Mouse (Mus musculus) neural tube, embryonic 15.5 days (tissue): ENCODE measurements around the gene Agps. TPM values are rescaled to one million over a fixed set of nuclear protein-coding genes. Genes with fewer than 3 reads are reported as not detected.
A peak's percentile ranks its signal among the peaks of the same experiment; 100 is the strongest.
"Not testable (repeated sequence)": the region's sequence is repeated elsewhere in the genome, so short reads cannot be mapped to it uniquely, and the experiment has no call there.

Experiments used
- ATAC-seq: fragments of 200-750 bp; cut with Nextera tagmentation; 2 replicates; pipeline ENCODE4 v1.8.0; 2017; ENCODE audit warnings: mild to moderate bottlenecking, moderate TSS enrichment, moderate library complexity; ENCODE audit not compliant: low FRiP score
- H3K27ac ChIP-seq: fragments of 300-500 bp; sonication (generic); replicated peaks from 2 replicates; pipeline ENCODE4 v1.5.1; 2015; ENCODE audit warnings: mild to moderate bottlenecking, inconsistent platforms
- H3K27me3 ChIP-seq: fragments of 300-500 bp; sonication (generic); replicated peaks from 2 replicates; pipeline ENCODE4 v1.6.1; 2015; ENCODE audit warnings: inconsistent platforms
- H3K36me3 ChIP-seq: fragments of 300-500 bp; sonication (generic); 2 replicates; pipeline ENCODE4 v1.6.1; 2015; ENCODE audit warnings: inconsistent platforms
- H3K4me1 ChIP-seq: fragments of 300-500 bp; sonication (generic); 2 replicates; pipeline ENCODE4 v1.6.1; 2015; ENCODE audit warnings: inconsistent platforms
- H3K4me2 ChIP-seq: fragments of 300-500 bp; sonication (generic); 2 replicates; pipeline ENCODE4 v1.6.1; 2015; ENCODE audit warnings: inconsistent platforms, mild to moderate bottlenecking, moderate library complexity
- H3K4me3 ChIP-seq: fragments of 300-500 bp; sonication (generic); replicated peaks from 2 replicates; pipeline ENCODE4 v1.5.1; 2015; ENCODE audit warnings: mild to moderate bottlenecking, inconsistent platforms
- H3K9ac ChIP-seq: fragments of 300-500 bp; sonication (generic); replicated peaks from 2 replicates; pipeline ENCODE4 v1.6.1; 2015; ENCODE audit warnings: mild to moderate bottlenecking, inconsistent platforms
- H3K9me3 ChIP-seq: fragments of 300-500 bp; sonication (generic); replicated peaks from 2 replicates; pipeline ENCODE4 v1.6.1; 2016; ENCODE audit warnings: inconsistent platforms
- WGBS: fragments of 180-500 bp; shearing (Covaris S2); methylation state at CpG from one replicate; pipeline ENCODE4 v1.1.7; 2015; ENCODE audit warnings: mixed read lengths; 5-methylcytosine and 5-hydroxymethylcytosine counted together
- polyA plus RNA-seq: library from polyadenylated mRNA; unstranded; fragments of >200 nt; fragmentation: Nextera tagmentation; extraction: Ambion mirVana; gene quantifications from 2 replicates; pipeline ENCODE4 v1.2.1, GENCODE M21; 2015

The Agps gene
- polyA plus RNA-seq, 1 experiment from 2014 or later = 29.0 TPM

DNA sequence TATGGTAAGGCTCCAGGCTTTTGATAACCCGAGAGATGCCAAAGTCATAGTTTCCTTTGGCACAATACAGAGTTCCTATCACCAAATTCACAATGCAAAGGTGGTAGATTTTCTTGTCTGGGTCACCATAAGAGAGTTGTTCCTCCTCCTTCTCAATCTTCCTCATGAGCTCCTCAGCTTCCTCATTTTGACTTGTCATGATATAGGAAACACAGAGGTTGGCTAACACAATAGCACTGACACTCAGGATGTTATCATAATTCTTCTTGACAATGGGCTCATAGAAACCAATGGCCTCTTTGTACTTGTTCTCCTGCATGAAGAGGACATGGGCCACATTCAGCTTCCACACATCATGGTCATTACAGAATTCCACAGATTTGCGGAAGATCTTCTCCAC lies 104.7 kb downstream of the Agps start:
- H3K4me1 ChIP-seq = peaks cover 11% of the 10 kb centered on the region; the same call in 1 of the 2 replicates
- H3K9ac ChIP-seq, H3K4me3 ChIP-seq, ATAC-seq, H3K27ac ChIP-seq, H3K36me3 ChIP-seq, H3K4me2 ChIP-seq, H3K27me3 ChIP-seq, H3K9me3 ChIP-seq: not testable (repeated sequence)
- 98% methylated on average over 2 of the region's 2 CpGs for WGBS

DNA sequence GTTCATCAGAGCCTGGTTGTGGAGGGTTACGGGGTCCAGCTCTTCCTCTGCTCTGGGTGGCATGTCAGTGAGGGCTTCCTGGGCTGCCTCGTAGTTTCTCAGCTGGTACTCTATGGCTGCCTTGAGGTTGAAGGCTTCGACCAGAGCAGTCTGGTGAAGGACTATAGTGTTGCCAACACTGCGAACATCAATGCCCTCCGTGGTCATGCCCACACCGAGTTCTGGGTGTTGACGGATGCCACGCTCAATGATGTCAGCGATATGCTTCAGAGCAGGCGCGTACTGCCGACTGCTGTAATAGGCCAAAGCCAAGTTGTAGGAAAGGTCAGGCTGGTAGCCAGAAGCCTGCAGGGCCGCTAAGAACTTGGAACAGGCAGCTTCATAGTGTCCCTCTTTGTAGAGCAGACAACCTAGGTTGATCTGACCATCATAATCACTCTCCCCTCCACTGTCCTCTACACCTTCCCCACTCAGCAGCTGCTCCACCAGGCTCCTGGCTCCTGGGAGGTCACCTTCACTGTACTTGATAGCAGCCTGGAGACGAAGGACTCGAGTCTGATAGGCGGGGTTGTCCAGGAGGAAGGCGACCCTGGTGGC lies 105.6 kb downstream of the Agps start:
- Histone ChIP-seq H3K9ac (peak overlapping the region; percentile 59; the same call in 1 of the 2 replicates), H3K4me1 (peaks cover 11% of the 10 kb centered on the region; the same call in 1 of the 2 replicates), H3K4me2 (peak overlapping the region; percentile 68), H3K4me3 (peak overlapping the region; percentile 57)
- not testable (repeated sequence) for H3K36me3 ChIP-seq, H3K9me3 ChIP-seq, H3K27me3 ChIP-seq, ATAC-seq, H3K27ac ChIP-seq
- 67% methylated on average over 15 of the region's 17 CpGs for WGBS

DNA sequence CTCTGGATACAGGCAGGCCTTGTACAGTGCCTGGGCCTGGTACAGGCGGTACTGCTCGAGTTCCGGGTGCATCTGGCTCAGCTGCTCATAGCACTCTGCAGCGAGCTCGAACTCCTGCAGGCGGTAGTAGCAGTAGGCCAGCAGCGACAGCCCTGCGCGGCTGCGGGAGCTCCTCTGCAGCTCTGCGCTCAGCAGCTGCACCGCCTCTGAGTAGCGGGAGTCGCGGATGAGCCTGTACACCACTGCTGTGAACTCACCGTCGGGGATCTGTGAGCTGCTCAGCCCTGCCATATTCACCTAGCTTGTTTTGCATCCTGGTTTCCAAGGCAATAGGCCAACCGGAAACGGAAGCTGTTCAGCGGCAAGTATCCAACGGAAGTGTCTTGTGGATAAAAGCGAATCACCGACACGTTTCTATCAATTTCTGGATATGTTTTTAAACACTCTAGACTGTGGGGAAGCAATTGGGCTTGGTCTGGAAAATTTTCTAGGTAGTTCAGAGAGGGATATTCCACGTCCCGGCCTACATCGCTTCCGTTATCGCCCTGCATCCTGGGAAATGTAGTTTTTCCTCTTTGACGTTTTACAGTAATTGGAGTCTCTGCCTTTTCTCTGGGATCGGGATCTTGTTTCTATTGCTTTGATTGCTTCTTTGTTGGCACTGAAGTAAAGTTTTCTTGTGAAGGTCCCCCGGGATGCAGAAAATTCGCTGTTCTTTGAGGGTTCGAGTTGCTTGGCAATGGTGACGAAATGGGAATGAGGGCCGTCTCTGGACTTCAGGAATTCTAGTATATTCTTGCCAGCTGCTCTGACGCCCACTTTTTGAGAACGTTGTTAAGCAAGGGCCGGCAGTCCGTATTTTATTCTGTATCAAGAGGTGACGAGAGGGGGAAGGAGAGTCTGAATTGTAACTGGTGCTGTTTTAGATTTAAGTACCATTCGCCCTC lies 106.4 kb downstream of the Agps start, which contains the start of gene Ttc30b:
Ttc30b (minus strand) TSS at position 469 of the 947 bp plus-strand sequence.
- H3K4me2 ChIP-seq = peak within 1 kb of the TSS; percentile 68
- H3K4me1 ChIP-seq = peaks cover 11% of the 10 kb centered on the region; the same call in 1 of the 2 replicates
- no peaks in the 10 kb centered on the region for H3K27me3 ChIP-seq
- 3% methylated on average over 42 of the region's 42 CpGs for WGBS
- no peaks in the 10 kb centered on the region for H3K9me3 ChIP-seq
- H3K9ac ChIP-seq = peak within 1 kb of the TSS; percentile 59
- peak within 1 kb of the TSS; percentile 57 for H3K4me3 ChIP-seq
- ATAC-seq = peak; percentile 89
- H3K36me3 ChIP-seq = no peaks in the 10 kb centered on the region
- H3K27ac ChIP-seq = peak within 1 kb of the TSS; percentile 92

DNA sequence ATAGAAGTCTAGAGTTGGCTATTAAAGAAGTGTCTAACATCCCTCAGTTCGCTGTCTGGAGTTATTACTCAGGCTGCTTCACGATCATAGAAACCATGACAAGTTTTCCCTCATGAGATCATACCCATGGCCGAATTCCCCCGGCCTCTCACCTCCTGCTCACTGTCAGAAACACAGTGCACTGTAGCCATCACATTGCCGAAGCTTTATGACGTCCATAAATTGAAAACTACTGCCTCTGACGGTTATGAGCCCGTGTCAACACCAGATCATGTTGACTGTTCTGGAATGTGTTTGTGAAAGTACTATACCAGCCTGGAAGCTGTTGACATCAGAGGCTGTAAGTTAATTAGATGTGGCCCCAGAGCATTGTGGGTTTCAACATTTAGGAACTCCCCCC lies 118.7 kb downstream of the Agps start:
- Histone ChIP-seq H3K9ac (no peak overlapping the region), H3K4me3 (no peak overlapping the region), H3K27ac (no peak overlapping the region), H3K36me3 (no peaks in the 10 kb centered on the region), H3K4me1 (no peaks in the 10 kb centered on the region), H3K9me3 (no peaks in the 10 kb centered on the region), H3K27me3 (no peaks in the 10 kb centered on the region), H3K4me2 (no peak overlapping the region)
- ATAC-seq = no peak
- 80% methylated on average over 8 of the region's 8 CpGs for WGBS

DNA sequence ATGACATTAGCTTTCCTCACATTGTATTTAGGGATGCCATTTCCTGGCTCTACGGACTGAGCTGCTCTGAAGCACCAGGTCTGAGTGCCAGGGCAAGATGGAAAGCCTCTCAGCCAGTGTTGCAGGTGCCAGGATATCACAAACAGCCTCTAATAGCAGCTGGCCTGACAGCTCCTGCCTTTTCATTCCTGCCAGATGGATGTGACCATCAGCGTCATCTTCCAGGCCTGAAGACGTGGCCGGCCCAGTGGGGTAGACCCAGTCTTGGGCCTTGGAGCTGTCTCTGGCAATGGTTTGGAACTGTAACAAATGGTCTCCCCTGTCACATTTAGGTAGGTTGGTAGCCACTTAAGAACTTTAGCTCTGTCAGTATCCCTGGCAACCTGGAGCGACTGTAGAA lies 121.3 kb downstream of the Agps start:
- no peak overlapping the region for H3K4me2 ChIP-seq
- no peak overlapping the region for H3K4me3 ChIP-seq
- WGBS = 88% methylated on average over 5 of the region's 5 CpGs
- H3K4me1 ChIP-seq = peaks cover 6% of the 10 kb centered on the region; the same call in 1 of the 2 replicates
- no peak overlapping the region for H3K9ac ChIP-seq
- H3K27me3 ChIP-seq = no peaks in the 10 kb centered on the region
- H3K27ac ChIP-seq = no peak overlapping the region
- no peak for ATAC-seq
- no peaks in the 10 kb centered on the region for H3K36me3 ChIP-seq
- no peaks in the 10 kb centered on the region for H3K9me3 ChIP-seq

DNA sequence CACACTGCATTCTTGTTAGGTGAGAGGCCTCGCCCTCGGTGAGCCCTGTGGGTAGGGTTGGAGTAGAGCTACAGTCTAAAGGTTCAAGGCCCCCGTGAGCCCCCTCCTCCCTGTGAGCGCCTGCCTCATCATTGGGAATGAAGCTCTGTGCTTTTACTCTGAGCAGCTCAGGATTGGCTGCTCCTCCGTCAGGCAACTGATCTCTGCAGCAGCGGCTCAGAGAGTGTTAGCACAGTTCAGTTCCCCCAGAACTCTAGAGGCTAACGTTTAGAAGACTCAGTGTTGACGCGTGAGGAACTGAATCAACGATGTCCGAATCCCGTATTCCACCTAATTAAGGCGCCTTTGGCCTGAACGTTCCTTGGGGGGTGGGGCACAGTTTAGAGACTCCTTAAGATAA lies 123.7 kb downstream of the Agps start:
- Histone ChIP-seq H3K27ac (no peak overlapping the region), H3K27me3 (no peaks in the 10 kb centered on the region), H3K36me3 (no peaks in the 10 kb centered on the region), H3K4me2 (no peak overlapping the region), H3K9ac (no peak overlapping the region), H3K4me3 (no peak overlapping the region), H3K9me3 (no peaks in the 10 kb centered on the region), H3K4me1 (peaks cover 27% of the 10 kb centered on the region)
- no peak for ATAC-seq
- 66% methylated on average over 14 of the region's 14 CpGs for WGBS

DNA sequence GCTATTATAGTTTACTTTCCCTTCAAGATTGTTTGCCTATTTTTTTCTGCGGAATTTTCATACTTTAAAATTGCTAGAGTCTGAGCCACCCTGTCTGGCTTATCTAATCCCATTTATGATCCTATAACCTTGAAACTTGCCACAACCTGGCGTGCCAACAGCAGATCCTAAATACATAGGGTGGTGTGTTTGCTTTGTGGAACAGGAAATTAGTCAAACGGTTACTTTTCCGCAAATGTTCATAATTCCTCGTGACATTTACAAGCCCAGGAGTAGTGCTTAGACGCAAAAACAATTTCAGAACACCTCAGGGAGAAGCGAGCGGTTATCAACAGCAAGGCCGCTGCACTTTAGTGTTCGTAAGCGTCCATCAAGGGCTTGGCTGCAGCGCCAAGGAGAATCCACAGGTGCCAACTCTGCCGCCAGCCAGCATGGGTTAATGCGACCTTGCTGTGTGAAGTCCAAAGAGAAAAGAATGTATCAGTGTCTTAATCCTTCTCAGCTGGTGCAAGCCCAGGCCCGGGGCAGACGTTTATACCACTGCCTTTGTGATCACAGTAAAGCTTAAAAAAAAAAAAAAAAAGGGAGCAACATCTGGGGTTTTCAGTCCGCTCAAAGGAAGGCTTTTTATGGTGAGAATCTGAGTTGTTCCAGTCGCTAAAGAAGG lies 127.3 kb downstream of the Agps start:
- ATAC-seq = 0 out of 2 replicates have a peak, but pooled peaks have one; percentile 14
- no peaks in the 10 kb centered on the region for H3K9me3 ChIP-seq
- H3K4me3 ChIP-seq = peak overlapping the region; percentile 1; the same call in 1 of the 2 replicates
- no peaks in the 10 kb centered on the region for H3K36me3 ChIP-seq
- H3K27ac ChIP-seq = no peak overlapping the region; the same call in 1 of the 2 replicates
- 0 out of 2 replicates have a peak, but pooled peaks cover 3% of the 10 kb centered on the region for H3K27me3 ChIP-seq
- H3K9ac ChIP-seq = peak overlapping the region; percentile 17; the same call in 1 of the 2 replicates
- peaks cover 39% of the 10 kb centered on the region for H3K4me1 ChIP-seq
- 28% methylated on average over 18 of the region's 18 CpGs for WGBS
- H3K4me2 ChIP-seq = peak overlapping the region; percentile 48

DNA sequence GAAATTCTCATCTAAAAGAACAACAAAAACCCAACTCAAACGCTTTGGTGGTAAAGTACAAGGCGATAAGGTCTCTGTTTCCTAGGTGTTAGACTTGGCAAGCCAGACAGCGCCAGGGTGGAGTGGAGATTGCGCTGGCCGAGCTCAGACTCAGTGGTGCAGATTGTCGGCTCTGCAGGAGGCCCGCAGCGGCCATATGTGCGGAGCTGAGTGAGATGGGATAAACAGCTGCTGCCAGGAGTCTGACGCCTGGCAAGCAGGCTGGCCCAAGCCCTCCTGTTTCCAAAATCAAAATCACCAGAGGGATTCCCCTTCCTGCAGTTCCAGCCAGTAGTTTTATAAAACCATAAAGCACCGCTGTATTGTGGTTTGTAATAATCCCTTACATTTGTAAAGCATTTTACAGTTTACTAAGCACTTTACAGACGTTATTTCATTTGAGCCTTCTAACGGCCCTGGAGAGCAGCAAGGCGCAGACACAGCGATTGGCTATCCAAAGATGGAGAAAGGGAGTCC lies 127.9 kb downstream of the Agps start:
- H3K4me3 ChIP-seq = peak overlapping the region; percentile 1; the same call in 1 of the 2 replicates
- H3K27me3 ChIP-seq = 0 out of 2 replicates have a peak, but pooled peaks cover 3% of the 10 kb centered on the region
- no peaks in the 10 kb centered on the region for H3K36me3 ChIP-seq
- no peaks in the 10 kb centered on the region for H3K9me3 ChIP-seq
- peak; percentile 25; the same call in 1 of the 2 replicates for ATAC-seq
- peak overlapping the region; percentile 17 for H3K9ac ChIP-seq
- peak overlapping the region; percentile 73 for H3K27ac ChIP-seq
- WGBS = 9% methylated on average over 15 of the region's 15 CpGs
- peaks cover 44% of the 10 kb centered on the region for H3K4me1 ChIP-seq
- peak overlapping the region; percentile 48 for H3K4me2 ChIP-seq

DNA sequence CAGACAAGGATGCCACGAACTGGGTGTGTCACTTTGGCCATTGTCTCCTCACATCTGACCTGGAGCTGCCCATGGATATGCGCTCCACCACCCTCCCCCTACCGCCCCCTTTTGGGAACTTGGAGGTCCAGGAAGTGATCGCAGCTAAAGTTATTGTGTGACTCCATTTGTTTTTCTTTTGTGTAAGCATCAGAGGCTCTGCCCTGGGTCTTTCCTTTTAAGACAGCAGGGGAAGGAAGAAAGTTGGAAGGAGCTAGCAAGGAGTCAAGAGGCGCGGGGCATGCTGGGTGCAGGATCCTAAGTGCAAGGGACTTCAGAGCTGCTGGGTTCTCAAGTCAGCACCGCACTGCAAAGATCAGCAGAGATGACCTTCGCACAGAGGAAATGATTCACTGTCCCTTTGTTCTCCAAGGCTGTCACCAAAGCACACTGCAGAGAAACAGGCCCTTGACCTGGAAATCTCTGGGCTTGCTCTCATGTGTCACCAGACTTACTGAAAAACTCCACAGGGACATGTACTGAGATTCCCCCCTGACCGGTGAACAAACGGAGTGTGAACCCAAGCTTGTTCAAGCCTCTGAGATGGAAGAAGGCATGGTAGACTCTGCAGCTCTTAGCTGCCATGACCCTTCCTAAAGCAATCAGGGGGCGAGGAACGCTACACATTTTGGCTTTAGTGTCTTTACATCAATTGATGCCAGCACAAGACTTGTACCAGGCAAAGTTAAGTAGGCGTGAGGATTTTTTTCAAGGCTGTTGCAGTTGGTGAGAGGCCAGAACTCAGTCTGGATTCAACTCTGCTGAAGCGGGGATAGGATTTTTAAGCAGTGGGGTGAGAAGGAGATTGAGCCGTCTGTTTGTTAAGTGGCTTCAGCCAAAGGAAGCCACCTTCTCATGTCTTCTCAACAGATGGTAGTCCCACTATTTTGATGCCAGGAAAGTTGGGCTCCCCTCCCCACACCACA lies 128.7 kb downstream of the Agps start:
- Histone ChIP-seq H3K27me3 (0 out of 2 replicates have a peak, but pooled peaks cover 3% of the 10 kb centered on the region), H3K4me1 (peaks cover 46% of the 10 kb centered on the region), H3K4me3 (no peak overlapping the region), H3K27ac (peak overlapping the region; percentile 73), H3K4me2 (peak overlapping the region; percentile 48), H3K9ac (peak overlapping the region; percentile 17; the same call in 1 of the 2 replicates), H3K9me3 (no peaks in the 10 kb centered on the region), H3K36me3 (no peaks in the 10 kb centered on the region)
- WGBS = 50% methylated on average over 15 of the region's 15 CpGs
- ATAC-seq = peak; percentile 49; the same call in 1 of the 2 replicates

DNA sequence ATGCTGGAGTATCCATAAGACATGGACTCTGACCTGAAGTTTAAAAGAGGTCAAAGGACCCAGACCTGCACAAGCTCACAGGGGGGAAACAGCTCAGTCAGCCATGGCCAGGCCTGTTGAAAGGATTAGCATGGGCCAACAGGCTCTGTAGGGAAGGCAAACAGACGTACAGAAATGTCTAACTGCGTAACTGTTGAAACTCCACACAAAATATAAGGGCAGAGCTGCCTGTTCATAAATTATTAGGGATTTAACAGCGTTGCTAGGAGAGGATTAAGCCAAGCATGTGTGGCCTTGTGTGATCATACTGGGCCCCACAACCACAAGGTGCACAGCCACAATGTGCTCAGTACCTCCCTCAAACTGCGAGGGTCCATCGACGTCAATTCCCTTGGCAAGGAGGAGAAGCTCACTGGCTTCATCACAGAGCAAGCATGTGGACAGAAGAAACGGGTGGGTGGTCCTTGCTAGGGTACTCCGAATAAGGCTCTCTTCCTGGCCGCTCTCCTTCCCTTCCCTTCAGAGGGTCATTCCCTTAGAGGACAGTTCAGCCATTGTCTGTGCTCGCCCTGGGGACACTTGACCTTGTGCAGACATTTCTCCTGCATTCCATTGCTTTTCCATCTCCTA lies 131.3 kb downstream of the Agps start:
- H3K9me3 ChIP-seq = no peaks in the 10 kb centered on the region
- no peak overlapping the region for H3K9ac ChIP-seq
- H3K4me1 ChIP-seq = peaks cover 40% of the 10 kb centered on the region
- 59% methylated on average over 10 of the region's 10 CpGs for WGBS
- H3K4me2 ChIP-seq = no peak overlapping the region
- no peak for ATAC-seq
- no peak overlapping the region for H3K4me3 ChIP-seq
- no peaks in the 10 kb centered on the region for H3K36me3 ChIP-seq
- H3K27me3 ChIP-seq = 0 out of 2 replicates have a peak, but pooled peaks cover 3% of the 10 kb centered on the region
- H3K27ac ChIP-seq = no peak overlapping the region
